Mouse (Mus musculus) MEL (cell line): Measurements from ENCODE around the gene Sc5d. TPM values are rescaled to one million over a fixed set of nuclear protein-coding genes. Genes with fewer than 3 reads are reported as not detected.

Source experiments
- DNase-seq: peaks from one replicate; pipeline ENCODE4 v3.0.0; 2011; ENCODE audit warnings: low read depth, low spot score
- H3K27ac ChIP-seq: 2 replicates; pipeline ENCODE4 v1.5.1; 2012; ENCODE audit warnings: low read depth, mild to moderate bottlenecking, control low read depth, low read length, moderate library complexity; ENCODE audit not compliant: control insufficient read depth
- H3K27me3 ChIP-seq, 2 experiments: fragments of 150-350 bp in 1 of 2; sonication (generic) in 1 of 2; 2 replicates each; pipeline ENCODE4 v1.6.1; 2012; ENCODE audit warnings: low read length in 2 of 2, mild to moderate bottlenecking in 2 of 2, improper control_type of control experiment in 1 of 2, moderate library complexity in 1 of 2; ENCODE audit not compliant: insufficient read depth in 2 of 2, control insufficient read depth in 1 of 2
- H3K36me3 ChIP-seq, 2 experiments: 2 replicates each; pipeline ENCODE4 v1.6.1; 2012 to 2014; ENCODE audit warnings: low read length in 2 of 2, improper control_type of control experiment in 1 of 2, inconsistent platforms in 1 of 2, mild to moderate bottlenecking in 1 of 2; ENCODE audit not compliant: insufficient read depth in 2 of 2, control insufficient read depth in 1 of 2
- H3K4me1 ChIP-seq, 2 experiments: fragments of 150-350 bp in 1 of 2; sonication (generic) in 1 of 2; 2 replicates each; pipeline ENCODE4 v1.6.1; 2012; ENCODE audit warnings: low read length in 2 of 2, improper control_type of control experiment in 1 of 2, mild to moderate bottlenecking in 1 of 2; ENCODE audit not compliant: insufficient read depth in 2 of 2, control insufficient read depth in 1 of 2
- H3K4me3 ChIP-seq, 2 experiments: fragments of 150-350 bp in 1 of 2; sonication (generic) in 1 of 2; 2 replicates each; pipeline ENCODE4 v1.5.1; 2012; ENCODE audit warnings: low read depth in 2 of 2, low read length in 2 of 2, mild to moderate bottlenecking in 2 of 2, moderate library complexity in 2 of 2, control low read depth in 1 of 2, improper control_type of control experiment in 1 of 2; ENCODE audit not compliant: control insufficient read depth in 1 of 2, insufficient read depth in 1 of 2
- H3K79me2 ChIP-seq: 2 replicates; pipeline ENCODE4 v1.6.1; 2012; ENCODE audit warnings: mild to moderate bottlenecking, low read length, moderate library complexity; ENCODE audit not compliant: control insufficient read depth, poor library complexity, insufficient read depth
- H3K9ac ChIP-seq: 2 replicates; pipeline ENCODE4 v1.6.1; 2012; ENCODE audit warnings: low read depth, mild to moderate bottlenecking, control low read depth, low read length, moderate library complexity; ENCODE audit not compliant: control insufficient read depth, poor library complexity, severe bottlenecking
- H3K9me3 ChIP-seq: fragments of 150-350 bp; sonication (generic); replicated peaks from 2 replicates; pipeline ENCODE4 v1.6.1; 2012; ENCODE audit warnings: mild to moderate bottlenecking, low read length, improper control_type of control experiment, moderate library complexity; ENCODE audit not compliant: insufficient read depth
- CHD1 ChIP-seq: IDR thresholded peaks from 2 replicates; pipeline ENCODE4 v1.6.1; 2012; ENCODE audit warnings: low read depth, mild to moderate bottlenecking, inconsistent platforms, low read length, improper control_type of control experiment
- CTCF ChIP-seq, 3 experiments: IDR thresholded peaks in 2 of 3; conservative IDR thresholded peaks in 1 of 3; 2 replicates each; pipeline ENCODE4 v1.5.1; 2011 to 2012; ENCODE audit warnings: low read length in 3 of 3, low read depth in 2 of 3, mild to moderate bottlenecking in 2 of 3, improper control_type of control experiment in 1 of 3, inconsistent platforms in 1 of 3, mixed read lengths in 1 of 3, moderate library complexity in 1 of 3; ENCODE audit not compliant: control insufficient read depth in 1 of 3, insufficient read depth in 1 of 3, poor library complexity in 1 of 3, severe bottlenecking in 1 of 3
- ETS1 ChIP-seq: IDR thresholded peaks from 2 replicates; pipeline ENCODE4 v1.6.1; 2012; ENCODE audit warnings: low read depth, mild to moderate bottlenecking, inconsistent platforms, low read length, improper control_type of control experiment, moderate library complexity
- GATA1 ChIP-seq: IDR thresholded peaks from 2 replicates; pipeline ENCODE4 v1.6.1; 2011; ENCODE audit warnings: low read depth, low read length, improper control_type of control experiment
- HCFC1 ChIP-seq: IDR thresholded peaks from 2 replicates; pipeline ENCODE4 v1.6.1; 2012; ENCODE audit warnings: low read depth, mild to moderate bottlenecking, inconsistent platforms, low read length, improper control_type of control experiment, moderate library complexity
- KAT2A ChIP-seq: conservative IDR thresholded peaks from 2 replicates; pipeline ENCODE4 v1.6.1; 2012; ENCODE audit warnings: low read depth, low read length, improper control_type of control experiment, inconsistent platforms
- MXI1 ChIP-seq: IDR thresholded peaks from 2 replicates; pipeline ENCODE4 v1.6.1; 2011; ENCODE audit warnings: mild to moderate bottlenecking, low read depth, low read length, improper control_type of control experiment
- MYC ChIP-seq: IDR thresholded peaks from 2 replicates; pipeline ENCODE4 v1.6.1; 2011; ENCODE audit warnings: low read depth, mild to moderate bottlenecking, low read length, improper control_type of control experiment, moderate library complexity
- NRF1 ChIP-seq: IDR thresholded peaks from 2 replicates; pipeline ENCODE4 v1.6.1; 2014; ENCODE audit warnings: low read depth, mild to moderate bottlenecking, inconsistent platforms, low read length, improper control_type of control experiment, moderate library complexity; ENCODE audit not compliant: poor library complexity, insufficient read depth, severe bottlenecking
- POLR2AphosphoS2 ChIP-seq: IDR thresholded peaks from 2 replicates; pipeline ENCODE4 v1.6.1; 2011; ENCODE audit warnings: low read length, improper control_type of control experiment
- RAD21 ChIP-seq: IDR thresholded peaks from 2 replicates; pipeline ENCODE4 v1.6.1; 2011; ENCODE audit warnings: mild to moderate bottlenecking, low read depth, low read length, improper control_type of control experiment
- SIN3A ChIP-seq: IDR thresholded peaks from 2 replicates; pipeline ENCODE4 v1.6.1; 2012; ENCODE audit warnings: low read length, improper control_type of control experiment, inconsistent platforms
- SMC3 ChIP-seq: IDR thresholded peaks from 2 replicates; pipeline ENCODE4 v1.6.1; 2011; ENCODE audit warnings: low read depth, low read length, improper control_type of control experiment
- TCF12 ChIP-seq: IDR thresholded peaks from 2 replicates; pipeline ENCODE4 v1.6.1; 2014; ENCODE audit warnings: low read depth, mild to moderate bottlenecking, inconsistent platforms, low read length, improper control_type of control experiment, moderate library complexity
- USF1 ChIP-seq: IDR thresholded peaks from 2 replicates; pipeline ENCODE4 v1.6.1; 2014; ENCODE audit warnings: low read depth, mild to moderate bottlenecking, inconsistent platforms, low read length, improper control_type of control experiment, moderate library complexity
- USF2 ChIP-seq, 2 experiments: IDR thresholded peaks; 2 replicates each; pipeline ENCODE4 v1.6.1; 2011 to 2012; ENCODE audit warnings: improper control_type of control experiment in 2 of 2, low read length in 2 of 2, borderline replicate concordance in 1 of 2, inconsistent platforms in 1 of 2, low read depth in 1 of 2, mild to moderate bottlenecking in 1 of 2; ENCODE audit not compliant: insufficient read depth in 1 of 2
- ZKSCAN1 ChIP-seq: IDR thresholded peaks from 2 replicates; pipeline ENCODE4 v1.6.1; 2012; ENCODE audit warnings: low read depth, mild to moderate bottlenecking, inconsistent platforms, low read length, improper control_type of control experiment, moderate library complexity
- ZMIZ1 ChIP-seq: IDR thresholded peaks from 2 replicates; pipeline ENCODE4 v1.6.1; 2012; ENCODE audit warnings: low read depth, mild to moderate bottlenecking, inconsistent platforms, low read length, improper control_type of control experiment, moderate library complexity
- polyA plus RNA-seq, 2 experiments: library from polyadenylated mRNA; stranded (reverse) in 1 of 2; unstranded in 1 of 2; fragments of >175 nt in 1 of 2; fragments of >200 nt in 1 of 2; gene quantifications; 2 replicates each; pipeline versions ENCODE4 v1.2.1 to v1.2.4; 2012; ENCODE audit warnings: low replicate concordance in 2 of 2, low read depth in 1 of 2; ENCODE audit not compliant: insufficient read length in 2 of 2, insufficient read depth in 1 of 2, missing spikeins in 1 of 2
- total RNA-seq: library from RNA; depleted of rRNA; stranded (reverse); fragments of 300-350 nt; gene quantifications from 2 replicates; pipeline ENCODE4 v1.2.3, GENCODE M21; 2012

The Sc5d gene
- total and polyA plus RNA-seq, 3 experiments: 17.9 to 24.2 TPM; not detected in 1

DNA sequence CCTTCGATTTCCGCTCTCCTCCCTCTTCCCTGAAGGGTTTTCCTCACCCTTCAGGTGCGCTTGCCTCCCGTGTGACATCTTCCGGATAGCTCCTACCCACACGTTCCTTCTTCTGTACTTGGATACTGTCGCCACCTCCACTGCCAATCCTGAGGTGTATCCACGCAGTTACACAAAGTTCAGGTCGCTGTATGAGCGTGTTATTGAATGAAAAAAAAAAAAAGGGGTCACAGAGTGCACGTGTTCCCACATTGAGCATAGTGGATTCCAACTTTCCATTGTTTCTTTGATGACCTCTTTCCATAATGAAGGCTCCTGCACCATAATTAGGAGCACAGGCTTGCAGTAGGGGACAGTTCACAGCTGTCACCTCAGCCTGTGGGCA, 11.7 kb upstream of the Sc5d start:
- H3K27me3 ChIP-seq: peaks cover 2 to 5% of the 10 kb centered on the region in 2 experiments
- H3K9me3 ChIP-seq: no peaks in the 10 kb centered on the region
- no peaks in the 10 kb centered on the region for H3K4me1 ChIP-seq
- H3K79me2 ChIP-seq: no peaks in the 10 kb centered on the region
- no peaks in the 10 kb centered on the region for H3K36me3 ChIP-seq
- H3K27ac ChIP-seq: no peak overlapping the region
- H3K9ac ChIP-seq: no peak overlapping the region
- no peak overlapping the region for H3K4me3 ChIP-seq
- DNase-seq: no peak
- TF ChIP-seq ETS1 (no peak), TCF12 (no peak), USF1 (no peak), NRF1 (no peak), SIN3A (no peak), GATA1 (no peak), ZMIZ1 (no peak), POLR2AphosphoS2 (no peak), CTCF (IDR thresholded peaks at IDR 0.05 in 2 of 3, conservative IDR thresholded peaks at IDR 0.05 in 1 of 3; ENCODE audit: control insufficient read depth in 1 of 3, insufficient read depth in 1 of 3, low read depth in 2 of 3, low read length in 3 of 3, poor library complexity in 1 of 3, severe bottlenecking in 1 of 3) (no peak), KAT2A (no peak), ZKSCAN1 (no peak), USF2 (IDR thresholded peaks at IDR 0.05; ENCODE audit: borderline replicate concordance in 1 of 2, insufficient read depth in 1 of 2, low read depth in 1 of 2, low read length in 2 of 2) (no peak), HCFC1 (no peak), MYC (no peak), CHD1 (no peak)

DNA sequence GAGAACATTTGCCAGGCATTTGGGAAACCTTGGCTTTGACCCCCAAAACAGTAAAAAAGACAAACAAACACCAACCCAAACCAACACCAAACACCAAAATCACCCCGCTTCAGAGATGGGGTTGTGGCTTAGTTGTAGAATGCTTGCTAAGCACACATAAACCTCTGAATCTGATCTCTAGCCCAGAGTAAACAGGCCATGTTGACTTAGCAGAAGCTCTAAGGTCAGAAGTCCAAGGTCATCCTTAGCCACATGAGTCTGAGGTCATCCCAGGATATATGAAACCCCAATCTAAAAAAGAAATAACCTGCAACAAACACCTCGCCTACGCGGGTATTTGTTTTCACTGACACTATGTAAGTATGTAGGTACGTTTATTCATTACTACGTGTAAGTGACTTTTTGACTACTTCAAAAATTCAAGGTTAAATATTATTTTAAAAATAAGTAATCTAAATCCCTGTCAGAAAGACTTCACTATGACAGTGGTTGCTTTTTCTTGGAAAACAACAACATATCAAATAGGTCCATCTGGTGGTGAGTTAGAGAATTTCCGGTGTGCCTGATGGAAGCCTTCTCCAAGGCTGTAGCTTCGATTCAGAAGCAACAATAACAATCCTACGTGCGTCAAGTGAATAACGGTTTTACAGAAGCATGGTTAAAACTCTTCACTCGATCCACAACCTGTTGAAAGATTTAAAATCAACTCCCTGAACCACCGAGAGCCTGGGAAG, 11.1 kb upstream of the Sc5d start:
- Histone ChIP-seq H3K9me3 (no peaks in the 10 kb centered on the region), H3K4me3 (no peak overlapping the region), H3K27me3 (peaks cover 2 to 5% of the 10 kb centered on the region in 2 experiments), H3K27ac (no peak overlapping the region), H3K4me1 (no peaks in the 10 kb centered on the region), H3K9ac (no peak overlapping the region), H3K79me2 (no peaks in the 10 kb centered on the region), H3K36me3 (no peaks in the 10 kb centered on the region)
- no peak for DNase-seq
- TF ChIP-seq RAD21 (peak; percentile 16), CTCF (IDR thresholded peaks at IDR 0.05 in 2 of 3, conservative IDR thresholded peaks at IDR 0.05 in 1 of 3; ENCODE audit: control insufficient read depth in 1 of 3, insufficient read depth in 1 of 3, low read depth in 2 of 3, low read length in 3 of 3, poor library complexity in 1 of 3, severe bottlenecking in 1 of 3) (peak in 1 of 3 experiments; percentile 28; a peak in 1 of 6 replicates), MXI1 (no peak), SMC3 (peak; percentile 28)
